Mouse (Mus musculus) lung, adult 2 months (tissue): Measurements from ENCODE around the gene Ptpn7.

Experiments
- CTCF ChIP-seq: fragments of 200-500 bp; IDR thresholded peaks from 2 replicates; pipeline ENCODE4 v1.5.1; 2011; ENCODE audit warnings: mild to moderate bottlenecking, low read length, control low read depth; ENCODE audit not compliant: insufficient read depth
- POLR2A ChIP-seq: fragments of 200-500 bp; IDR thresholded peaks from 2 replicates; pipeline ENCODE4 v1.6.1; 2011; ENCODE audit warnings: low read depth, mild to moderate bottlenecking, control low read depth, low read length, borderline replicate concordance; ENCODE audit errors: extremely low read depth

- TF ChIP-seq CTCF (no peak), POLR2A (no peak)
Observed at GRCm38 (mm10) chr1:135126443-135127027, 6.0 kb upstream of the Ptpn7 start.
